Mouse (Mus musculus): ENCODE measurements around the gene Slamf6. TPM values are rescaled to one million over a fixed set of nuclear protein-coding genes. Genes with fewer than 3 reads are reported as not detected.
"Not testable (repeated sequence)": the region's sequence is repeated elsewhere in the genome, so short reads cannot be mapped to it uniquely, and the experiment has no call there.

Gene Slamf6
- polyA plus RNA-seq, 1 experiment from 2014 or later: 0.12 TPM

- H3K9me3 ChIP-seq (ENCODE audit: control insufficient read depth, low read length): no peaks in the 10 kb centered on the region
- 41% methylated on average over 10 of the region's 10 CpGs for WGBS
- H3K4me2 ChIP-seq (replicated peaks; ENCODE audit: low read depth, low read length): no peak overlapping the region
- no peaks in the 10 kb centered on the region for H3K4me1 ChIP-seq (ENCODE audit: control insufficient read depth, insufficient read depth, low read length)
- no peaks in the 10 kb centered on the region for H3K36me3 ChIP-seq (ENCODE audit: control insufficient read depth, insufficient read depth, low read length)
- H3K9ac ChIP-seq (ENCODE audit: low read depth, low read length): no peak overlapping the region
- H3K27ac ChIP-seq (ENCODE audit: low read depth, low read length): no peak overlapping the region
- H3K27me3 ChIP-seq (ENCODE audit: control insufficient read depth, insufficient read depth, low read length): no peaks in the 10 kb centered on the region
- no peak overlapping the region for H3K4me3 ChIP-seq (ENCODE audit: low read length)
- ATAC-seq (ENCODE audit: low FRiP score, low TSS enrichment): no peak
Observed at GRCm38 (mm10) chr1:171970854-171971586, 53.7 kb downstream of the Slamf6 start.

- not testable (repeated sequence) for H3K9ac ChIP-seq (ENCODE audit: low read depth, low read length); H3K4me1 ChIP-seq (ENCODE audit: control insufficient read depth, insufficient read depth, low read length); H3K4me2 ChIP-seq (replicated peaks; ENCODE audit: low read depth, low read length); ATAC-seq (ENCODE audit: low FRiP score, low TSS enrichment); H3K36me3 ChIP-seq (ENCODE audit: control insufficient read depth, insufficient read depth, low read length); H3K4me3 ChIP-seq (ENCODE audit: low read length); H3K9me3 ChIP-seq (ENCODE audit: control insufficient read depth, low read length); H3K27ac ChIP-seq (ENCODE audit: low read depth, low read length); H3K27me3 ChIP-seq (ENCODE audit: control insufficient read depth, insufficient read depth, low read length)
- 93% methylated on average over 2 of the region's 2 CpGs for WGBS
Observed at GRCm38 (mm10) chr1:171974361-171974760, 57.0 kb downstream of the Slamf6 start.

- Histone ChIP-seq H3K27me3 (ENCODE audit: control insufficient read depth, insufficient read depth, low read length) (no peaks in the 10 kb centered on the region), H3K36me3 (ENCODE audit: control insufficient read depth, insufficient read depth, low read length) (no peaks in the 10 kb centered on the region), H3K4me3 (ENCODE audit: low read length) (no peak overlapping the region), H3K9me3 (ENCODE audit: control insufficient read depth, low read length) (no peaks in the 10 kb centered on the region), H3K9ac (ENCODE audit: low read depth, low read length) (no peak overlapping the region), H3K4me1 (ENCODE audit: control insufficient read depth, insufficient read depth, low read length) (no peaks in the 10 kb centered on the region), H3K27ac (ENCODE audit: low read depth, low read length) (no peak overlapping the region), H3K4me2 (replicated peaks; ENCODE audit: low read depth, low read length) (no peak overlapping the region)
- no peak for ATAC-seq (ENCODE audit: low FRiP score, low TSS enrichment)
- WGBS: 89% methylated on average over 9 of the region's 9 CpGs
Observed at GRCm38 (mm10) chr1:171975377-171975776, 58.1 kb downstream of the Slamf6 start.

GRCm38 (mm10) chr1:171975831-171976230 is 58.5 kb downstream of the Slamf6 start:
- no peak overlapping the region for H3K4me3 ChIP-seq (ENCODE audit: low read length)
- no peak overlapping the region for H3K27ac ChIP-seq (ENCODE audit: low read depth, low read length)
- ATAC-seq (ENCODE audit: low FRiP score, low TSS enrichment): no peak
- no peaks in the 10 kb centered on the region for H3K4me1 ChIP-seq (ENCODE audit: control insufficient read depth, insufficient read depth, low read length)
- H3K9me3 ChIP-seq (ENCODE audit: control insufficient read depth, low read length): no peaks in the 10 kb centered on the region
- H3K9ac ChIP-seq (ENCODE audit: low read depth, low read length): no peak overlapping the region
- no peaks in the 10 kb centered on the region for H3K36me3 ChIP-seq (ENCODE audit: control insufficient read depth, insufficient read depth, low read length)
- no peaks in the 10 kb centered on the region for H3K27me3 ChIP-seq (ENCODE audit: control insufficient read depth, insufficient read depth, low read length)
- WGBS: 86% methylated on average over 4 of the region's 4 CpGs
- no peak overlapping the region for H3K4me2 ChIP-seq (replicated peaks; ENCODE audit: low read depth, low read length)

GRCm38 (mm10) chr1:171976826-171977539 is 59.7 kb downstream of the Slamf6 start:
- Histone ChIP-seq H3K9me3 (ENCODE audit: control insufficient read depth, low read length) (no peaks in the 10 kb centered on the region), H3K27me3 (ENCODE audit: control insufficient read depth, insufficient read depth, low read length) (no peaks in the 10 kb centered on the region), H3K4me2 (replicated peaks; ENCODE audit: low read depth, low read length) (no peak overlapping the region), H3K27ac (ENCODE audit: low read depth, low read length) (no peak overlapping the region), H3K4me1 (ENCODE audit: control insufficient read depth, insufficient read depth, low read length) (no peaks in the 10 kb centered on the region), H3K36me3 (ENCODE audit: control insufficient read depth, insufficient read depth, low read length) (no peaks in the 10 kb centered on the region), H3K4me3 (ENCODE audit: low read length) (no peak overlapping the region), H3K9ac (ENCODE audit: low read depth, low read length) (no peak overlapping the region)
- no peak; the same call in 1 of the 2 replicates for ATAC-seq (ENCODE audit: low FRiP score, low TSS enrichment)
- 85% methylated on average over 14 of the region's 14 CpGs for WGBS

GRCm38 (mm10) chr1:171977891-171978290 is 60.6 kb downstream of the Slamf6 start:
- Histone ChIP-seq H3K27ac (ENCODE audit: low read depth, low read length) (no peak overlapping the region), H3K4me1 (ENCODE audit: control insufficient read depth, insufficient read depth, low read length) (no peaks in the 10 kb centered on the region), H3K9me3 (ENCODE audit: control insufficient read depth, low read length) (no peaks in the 10 kb centered on the region), H3K9ac (ENCODE audit: low read depth, low read length) (no peak overlapping the region), H3K4me3 (ENCODE audit: low read length) (no peak overlapping the region), H3K36me3 (ENCODE audit: control insufficient read depth, insufficient read depth, low read length) (no peaks in the 10 kb centered on the region), H3K27me3 (ENCODE audit: control insufficient read depth, insufficient read depth, low read length) (no peaks in the 10 kb centered on the region), H3K4me2 (replicated peaks; ENCODE audit: low read depth, low read length) (no peak overlapping the region)
- WGBS: 91% methylated on average over 2 of the region's 2 CpGs
- no peak for ATAC-seq (ENCODE audit: low FRiP score, low TSS enrichment)

- Histone ChIP-seq H3K27me3 (ENCODE audit: control insufficient read depth, insufficient read depth, low read length) (no peaks in the 10 kb centered on the region), H3K4me2 (replicated peaks; ENCODE audit: low read depth, low read length) (no peak overlapping the region), H3K27ac (ENCODE audit: low read depth, low read length) (no peak overlapping the region), H3K9ac (ENCODE audit: low read depth, low read length) (no peak overlapping the region), H3K4me1 (ENCODE audit: control insufficient read depth, insufficient read depth, low read length) (no peaks in the 10 kb centered on the region), H3K36me3 (ENCODE audit: control insufficient read depth, insufficient read depth, low read length) (no peaks in the 10 kb centered on the region), H3K9me3 (ENCODE audit: control insufficient read depth, low read length) (no peaks in the 10 kb centered on the region), H3K4me3 (ENCODE audit: low read length) (no peak overlapping the region)
- whole genome bisulfite sequencing: 92% methylated on average over 13 of the region's 13 CpGs
- ATAC-seq (ENCODE audit: low FRiP score, low TSS enrichment): no peak
Observed at GRCm38 (mm10) chr1:171979969-171980730, 62.8 kb downstream of the Slamf6 start.

GRCm38 (mm10) chr1:171982170-171982569 is 64.9 kb downstream of the Slamf6 start:
- Histone ChIP-seq H3K36me3 (ENCODE audit: control insufficient read depth, insufficient read depth, low read length) (no peaks in the 10 kb centered on the region), H3K9me3 (ENCODE audit: control insufficient read depth, low read length) (no peaks in the 10 kb centered on the region), H3K4me2 (replicated peaks; ENCODE audit: low read depth, low read length) (no peak overlapping the region), H3K27me3 (ENCODE audit: control insufficient read depth, insufficient read depth, low read length) (no peaks in the 10 kb centered on the region), H3K27ac (ENCODE audit: low read depth, low read length) (no peak overlapping the region), H3K9ac (ENCODE audit: low read depth, low read length) (no peak overlapping the region), H3K4me1 (ENCODE audit: control insufficient read depth, insufficient read depth, low read length) (no peaks in the 10 kb centered on the region), H3K4me3 (ENCODE audit: low read length) (no peak overlapping the region)
- ATAC-seq (ENCODE audit: low FRiP score, low TSS enrichment): no peak
- WGBS: 45% methylated on average over 5 of the region's 5 CpGs

- no peak overlapping the region for H3K4me2 ChIP-seq (replicated peaks; ENCODE audit: low read depth, low read length)
- 79% methylated on average over 4 of the region's 4 CpGs for WGBS
- no peak overlapping the region for H3K9ac ChIP-seq (ENCODE audit: low read depth, low read length)
- no peak overlapping the region for H3K4me3 ChIP-seq (ENCODE audit: low read length)
- H3K9me3 ChIP-seq (ENCODE audit: control insufficient read depth, low read length): no peaks in the 10 kb centered on the region
- no peaks in the 10 kb centered on the region for H3K27me3 ChIP-seq (ENCODE audit: control insufficient read depth, insufficient read depth, low read length)
- no peaks in the 10 kb centered on the region for H3K36me3 ChIP-seq (ENCODE audit: control insufficient read depth, insufficient read depth, low read length)
- H3K27ac ChIP-seq (ENCODE audit: low read depth, low read length): no peak overlapping the region
- no peak for ATAC-seq (ENCODE audit: low FRiP score, low TSS enrichment)
- no peaks in the 10 kb centered on the region for H3K4me1 ChIP-seq (ENCODE audit: control insufficient read depth, insufficient read depth, low read length)
Observed at GRCm38 (mm10) chr1:171982740-171983139, 65.4 kb downstream of the Slamf6 start.

All from kidney, embryonic 14.5 days (tissue).